Mouse (Mus musculus): ENCODE results near the gene Dkkl1. TPM values are rescaled to one million over a fixed set of nuclear protein-coding genes. Genes with fewer than 3 reads are reported as not detected.

Dkkl1 gene
- polyA plus RNA-seq, 1 experiment: 2.8 TPM

DNA sequence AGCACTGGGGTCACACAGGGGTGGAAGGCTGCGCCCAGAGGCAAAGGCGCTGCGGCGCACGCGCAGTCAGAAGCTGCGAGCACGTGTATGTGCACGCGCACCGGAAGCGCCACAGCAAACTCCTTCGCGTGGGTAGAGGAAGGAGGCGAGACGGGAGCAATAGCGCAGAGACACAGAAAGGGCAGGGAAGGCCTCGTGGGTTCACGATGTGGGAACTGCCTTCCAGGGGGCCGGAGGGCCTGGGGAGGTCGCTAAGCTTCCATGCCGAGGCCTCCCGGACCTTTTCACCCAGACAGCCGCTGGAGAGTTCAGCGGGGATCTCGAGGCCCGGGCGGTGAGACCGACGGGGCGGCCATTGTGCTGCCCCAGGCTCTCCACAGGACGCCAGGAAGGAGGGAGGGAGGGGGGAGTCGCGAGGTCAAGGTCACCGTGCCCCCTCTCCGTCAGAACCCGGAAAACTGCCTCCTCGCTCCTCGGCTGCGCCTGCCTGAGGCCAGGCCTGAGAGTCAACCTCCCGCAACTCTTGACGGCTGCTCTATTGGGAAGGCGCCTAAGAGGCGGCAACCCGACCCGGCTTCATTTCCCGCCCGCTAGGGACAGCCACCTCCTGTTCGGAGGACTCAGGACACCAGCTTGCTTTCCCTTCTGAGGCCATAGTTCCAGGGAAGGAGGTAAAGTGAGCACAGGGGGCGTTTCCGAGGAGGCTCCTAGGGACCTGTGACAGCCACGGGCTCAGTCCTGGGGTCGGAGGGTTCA, 28.9 kb upstream of the Dkkl1 start, which contains the start of gene Slc6a16:
Gene Slc6a16, plus strand, starts transcription at position 453 of the 756 bp plus-strand sequence.
- 87% methylated on average over 52 of the region's 53 CpGs for WGBS
- H3K27ac ChIP-seq (ENCODE audit: insufficient read depth, low read length): peak within 1 kb of the TSS; percentile 98
- no peak for DNase-seq (ENCODE audit: low read depth in 1 of 2, low spot score in 2 of 2)
- TF ChIP-seq CTCF (IDR thresholded peaks at IDR 0.05; ENCODE audit: extremely low read depth, insufficient read depth, insufficient read length, insufficient replicate concordance) (no peak), POLR2A (IDR thresholded peaks at IDR 0.05; ENCODE audit: low read depth, low read length) (no peak)
- no peak within 1 kb of the TSS for H3K4me3 ChIP-seq (ENCODE audit: extremely low read depth, insufficient read depth, insufficient read length)
- H3K36me3 ChIP-seq (ENCODE audit: control insufficient read depth, insufficient read depth, low read length): peaks cover 9% of the 10 kb centered on the region
- H3K27me3 ChIP-seq (ENCODE audit: control insufficient read depth, insufficient read depth, low read length): no peaks in the 10 kb centered on the region; the same call in 1 of the 2 replicates
- peaks cover 31% of the 10 kb centered on the region for H3K4me1 ChIP-seq (ENCODE audit: control insufficient read depth, insufficient read depth, insufficient read length)

DNA sequence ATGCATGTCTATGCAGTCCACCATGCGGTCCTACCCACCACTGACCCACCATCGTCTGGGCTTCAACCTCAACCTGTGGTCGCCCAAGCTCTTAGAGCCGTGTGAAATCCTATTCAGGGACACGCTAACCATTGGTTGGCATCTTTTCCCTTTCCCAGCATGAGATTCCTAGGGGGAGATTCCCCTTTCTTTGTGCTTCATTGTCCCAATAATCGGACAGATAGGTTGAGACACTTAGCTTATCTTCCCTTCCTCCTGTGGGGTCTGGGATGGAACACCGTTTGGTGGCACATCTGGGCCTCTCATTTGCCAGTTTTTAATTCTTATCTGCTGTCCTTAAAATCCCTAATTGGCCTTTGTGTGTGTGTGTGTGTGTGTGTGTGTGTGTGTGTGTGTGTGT, 28.2 kb upstream of the Dkkl1 start:
- H3K36me3 ChIP-seq (ENCODE audit: control insufficient read depth, insufficient read depth, low read length): peaks cover 16% of the 10 kb centered on the region
- DNase-seq (ENCODE audit: low read depth in 1 of 2, low spot score in 2 of 2): no peak
- 83% methylated on average over 7 of the region's 7 CpGs for WGBS
- H3K4me3 ChIP-seq (ENCODE audit: extremely low read depth, insufficient read depth, insufficient read length): no peak overlapping the region
- H3K4me1 ChIP-seq (ENCODE audit: control insufficient read depth, insufficient read depth, insufficient read length): peaks cover 38% of the 10 kb centered on the region
- no peaks in the 10 kb centered on the region; the same call in 1 of the 2 replicates for H3K27me3 ChIP-seq (ENCODE audit: control insufficient read depth, insufficient read depth, low read length)
- no peak for TF ChIP-seq POLR2A (IDR thresholded peaks at IDR 0.05; ENCODE audit: low read depth, low read length)
- no peak for TF ChIP-seq CTCF (IDR thresholded peaks at IDR 0.05; ENCODE audit: extremely low read depth, insufficient read depth, insufficient read length, insufficient replicate concordance)
- peak overlapping the region; percentile 98 for H3K27ac ChIP-seq (ENCODE audit: insufficient read depth, low read length)

- peak within 1 kb of the TSS; percentile 76 for H3K4me3 ChIP-seq (ENCODE audit: extremely low read depth, insufficient read depth, insufficient read length)
- WGBS: 4% methylated on average over 20 of the region's 20 CpGs
- H3K36me3 ChIP-seq (ENCODE audit: control insufficient read depth, insufficient read depth, low read length): peaks cover 26% of the 10 kb centered on the region
- H3K4me1 ChIP-seq (ENCODE audit: control insufficient read depth, insufficient read depth, insufficient read length): peaks cover 46% of the 10 kb centered on the region
- no peaks in the 10 kb centered on the region for H3K27me3 ChIP-seq (ENCODE audit: control insufficient read depth, insufficient read depth, low read length)
- peak; percentile 66 for TF ChIP-seq POLR2A (IDR thresholded peaks at IDR 0.05; ENCODE audit: low read depth, low read length)
- TF ChIP-seq CTCF (IDR thresholded peaks at IDR 0.05; ENCODE audit: extremely low read depth, insufficient read depth, insufficient read length, insufficient replicate concordance): no peak
- DNase-seq (ENCODE audit: low read depth in 1 of 2, low spot score in 2 of 2): peak; percentile 76 to 82
- H3K27ac ChIP-seq (ENCODE audit: insufficient read depth, low read length): peak within 1 kb of the TSS; percentile 98
Measured at GRCm38 (mm10) chr7:45238723-45239496, 27.0 kb upstream of the Dkkl1 start, which contains the start of gene Cd37. Cd37 (minus strand) TSS chr7:45239115.

GRCm38 (mm10) chr7:45237747-45238699, 26.1 kb upstream of the Dkkl1 start:
- DNase-seq (ENCODE audit: low read depth in 1 of 2, low spot score in 2 of 2): peak in 1 of 2 experiments; percentile 2
- TF ChIP-seq CTCF (IDR thresholded peaks at IDR 0.05; ENCODE audit: extremely low read depth, insufficient read depth, insufficient read length, insufficient replicate concordance): no peak
- no peak for TF ChIP-seq POLR2A (IDR thresholded peaks at IDR 0.05; ENCODE audit: low read depth, low read length)
- Histone ChIP-seq H3K4me3 (ENCODE audit: extremely low read depth, insufficient read depth, insufficient read length) (peak overlapping the region; percentile 76), H3K36me3 (ENCODE audit: control insufficient read depth, insufficient read depth, low read length) (peaks cover 31% of the 10 kb centered on the region), H3K27ac (ENCODE audit: insufficient read depth, low read length) (peak overlapping the region; percentile 98), H3K27me3 (ENCODE audit: control insufficient read depth, insufficient read depth, low read length) (no peaks in the 10 kb centered on the region), H3K4me1 (ENCODE audit: control insufficient read depth, insufficient read depth, insufficient read length) (peaks cover 53% of the 10 kb centered on the region)
- WGBS: 15% methylated on average over 17 of the region's 17 CpGs

DNA sequence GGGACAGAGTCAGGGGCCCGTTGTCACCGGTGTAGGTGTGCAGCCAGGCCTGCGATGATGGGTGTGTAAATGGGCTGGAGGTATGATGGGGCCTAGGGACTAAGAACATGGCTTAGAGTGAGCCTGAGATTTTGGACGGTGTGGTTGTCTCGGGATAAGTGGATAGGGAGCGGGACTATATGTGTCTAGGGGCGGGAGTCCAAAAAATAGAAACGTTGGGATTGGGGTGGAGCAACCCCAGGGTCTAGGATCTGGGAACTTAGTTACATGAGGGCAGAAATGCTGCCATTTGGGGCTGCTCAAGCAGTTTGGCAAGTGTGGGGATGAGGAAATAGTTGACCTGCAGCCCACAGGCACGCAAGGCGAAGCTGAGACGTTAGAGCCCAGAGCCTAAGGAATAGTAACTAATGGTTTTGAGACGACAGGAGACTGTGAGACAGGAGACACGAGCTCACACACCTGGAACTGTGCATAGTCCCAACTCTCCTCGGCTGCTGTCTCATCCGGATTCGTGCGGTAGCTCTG, 23.8 kb upstream of the Dkkl1 start:
- Histone ChIP-seq H3K36me3 (ENCODE audit: control insufficient read depth, insufficient read depth, low read length) (peaks cover 31% of the 10 kb centered on the region), H3K4me3 (ENCODE audit: extremely low read depth, insufficient read depth, insufficient read length) (peak overlapping the region; percentile 12; the same call in 1 of the 2 replicates), H3K4me1 (ENCODE audit: control insufficient read depth, insufficient read depth, insufficient read length) (peaks cover 49% of the 10 kb centered on the region), H3K27ac (ENCODE audit: insufficient read depth, low read length) (peak overlapping the region; percentile 29; the same call in 1 of the 2 replicates), H3K27me3 (ENCODE audit: control insufficient read depth, insufficient read depth, low read length) (no peaks in the 10 kb centered on the region)
- no peak for TF ChIP-seq CTCF (IDR thresholded peaks at IDR 0.05; ENCODE audit: extremely low read depth, insufficient read depth, insufficient read length, insufficient replicate concordance)
- TF ChIP-seq POLR2A (IDR thresholded peaks at IDR 0.05; ENCODE audit: low read depth, low read length): no peak
- 83% methylated on average over 17 of the region's 17 CpGs for WGBS
- DNase-seq (ENCODE audit: low read depth in 1 of 2, low spot score in 2 of 2): no peak
